Mouse (Mus musculus): ENCODE results near the gene Tnik.

Tnik gene

GRCm38 (mm10) chr3:28264841-28265150 lies 1.8 kb downstream of the Tnik start:
- DNase-seq (ENCODE audit: low read depth): no peak

- no peak for DNase-seq (ENCODE audit: low read depth)
These were observed 2.2 kb downstream of the Tnik start for GRCm38 (mm10) chr3:28265183-28265582.

- DNase-seq (ENCODE audit: low read depth): no peak
These were observed 2.6 kb downstream of the Tnik start for GRCm38 (mm10) chr3:28265656-28266055.

GRCm38 (mm10) chr3:28267211-28267610 lies 4.2 kb downstream of the Tnik start:
- DNase-seq (ENCODE audit: low read depth): no peak

GRCm38 (mm10) chr3:28269716-28270115 lies 6.7 kb downstream of the Tnik start:
- DNase-seq (ENCODE audit: low read depth): no peak

- DNase-seq (ENCODE audit: low read depth): no peak
These were observed 8.9 kb downstream of the Tnik start for GRCm38 (mm10) chr3:28271884-28272283.

GRCm38 (mm10) chr3:28274763-28275162 lies 11.7 kb downstream of the Tnik start:
- no peak for DNase-seq (ENCODE audit: low read depth)

- no peak for DNase-seq (ENCODE audit: low read depth)
These were observed 26.7 kb downstream of the Tnik start for GRCm38 (mm10) chr3:28289693-28290092.

- no peak for DNase-seq (ENCODE audit: low read depth)
These were observed 38.4 kb downstream of the Tnik start for GRCm38 (mm10) chr3:28301378-28301777.

- DNase-seq (ENCODE audit: low read depth): no peak
These were observed 40.9 kb downstream of the Tnik start for GRCm38 (mm10) chr3:28303915-28304314.

GRCm38 (mm10) chr3:28306852-28307251 lies 43.8 kb downstream of the Tnik start:
- DNase-seq (ENCODE audit: low read depth): no peak

- DNase-seq (ENCODE audit: low read depth): no peak
These were observed 51.4 kb downstream of the Tnik start for GRCm38 (mm10) chr3:28314438-28314837.

GRCm38 (mm10) chr3:28317339-28317738 lies 54.3 kb downstream of the Tnik start:
- no peak for DNase-seq (ENCODE audit: low read depth)

GRCm38 (mm10) chr3:28321635-28322034 lies 58.6 kb downstream of the Tnik start:
- DNase-seq (ENCODE audit: low read depth): no peak

- DNase-seq (ENCODE audit: low read depth): no peak
These were observed 62.7 kb downstream of the Tnik start for GRCm38 (mm10) chr3:28325613-28326233.

- no peak for DNase-seq (ENCODE audit: low read depth)
These were observed 69.3 kb downstream of the Tnik start for GRCm38 (mm10) chr3:28332316-28332715.

GRCm38 (mm10) chr3:28333869-28334268 lies 70.9 kb downstream of the Tnik start:
- no peak for DNase-seq (ENCODE audit: low read depth)

- DNase-seq (ENCODE audit: low read depth): no peak
These were observed 71.5 kb downstream of the Tnik start for GRCm38 (mm10) chr3:28334547-28334946.

GRCm38 (mm10) chr3:28340071-28340470 lies 77.1 kb downstream of the Tnik start:
- no peak for DNase-seq (ENCODE audit: low read depth)

GRCm38 (mm10) chr3:28343204-28343603 lies 80.2 kb downstream of the Tnik start:
- no peak for DNase-seq (ENCODE audit: low read depth)

GRCm38 (mm10) chr3:28343661-28344060 lies 80.6 kb downstream of the Tnik start:
- no peak for DNase-seq (ENCODE audit: low read depth)

GRCm38 (mm10) chr3:28345446-28345845 lies 82.4 kb downstream of the Tnik start:
- DNase-seq (ENCODE audit: low read depth): no peak

GRCm38 (mm10) chr3:28345961-28346360 lies 82.9 kb downstream of the Tnik start:
- DNase-seq (ENCODE audit: low read depth): no peak

- no peak for DNase-seq (ENCODE audit: low read depth)
These were observed 83.5 kb downstream of the Tnik start for GRCm38 (mm10) chr3:28346476-28346875.

GRCm38 (mm10) chr3:28348746-28349145 lies 85.7 kb downstream of the Tnik start:
- DNase-seq (ENCODE audit: low read depth): no peak
